Mouse (Mus musculus): Measurements from ENCODE around the gene Cnnm2. TPM values are rescaled to one million over a fixed set of nuclear protein-coding genes. Genes with fewer than 3 reads are reported as not detected.

The Cnnm2 gene
- polyA plus RNA-seq, 1 experiment from 2014 or later = 2.7 TPM

- no peaks in the 10 kb centered on the region for H3K27me3 ChIP-seq (ENCODE audit: control insufficient read depth, insufficient read depth, low read length)
- WGBS = 64% methylated on average over 4 of the region's 4 CpGs
- H3K9ac ChIP-seq (ENCODE audit: low read length) = no peak overlapping the region
- no peaks in the 10 kb centered on the region for H3K4me1 ChIP-seq (ENCODE audit: control insufficient read depth, insufficient read depth, low read length)
- no peak overlapping the region for H3K4me3 ChIP-seq (ENCODE audit: low read length)
- H3K27ac ChIP-seq (ENCODE audit: low read length) = no peak overlapping the region
- ATAC-seq (replicated peaks; ENCODE audit: extremely low read depth, insufficient read depth, low FRiP score) = no peak
- H3K4me2 ChIP-seq (ENCODE audit: low read depth, low read length) = no peak overlapping the region
- no peaks in the 10 kb centered on the region for H3K36me3 ChIP-seq (ENCODE audit: control insufficient read depth, insufficient read depth)
- H3K9me3 ChIP-seq (replicated peaks; ENCODE audit: control insufficient read depth, low read length) = no peaks in the 10 kb centered on the region
These were observed 38.6 kb downstream of the Cnnm2 start for GRCm38 (mm10) chr19:46799903-46800583.

DNA sequence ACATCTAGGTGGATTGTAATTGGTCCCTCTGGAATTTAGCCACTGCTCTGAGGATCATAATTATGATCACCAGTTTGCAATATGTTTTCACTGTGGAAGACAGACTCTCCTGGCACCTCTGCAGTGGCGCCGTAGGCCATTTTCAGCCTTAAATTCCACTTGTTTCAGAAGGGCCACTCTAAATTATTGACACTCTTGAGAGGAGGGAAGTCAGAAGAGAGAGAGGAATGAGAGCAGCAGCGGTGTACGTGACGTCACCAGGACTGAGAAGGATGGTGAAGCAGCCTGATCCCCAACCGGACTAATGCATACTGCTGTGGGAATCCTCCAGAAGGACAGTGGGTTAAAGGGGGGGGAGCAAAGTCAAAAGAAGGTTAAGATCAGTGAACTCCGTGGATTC, 40.1 kb downstream of the Cnnm2 start:
- ATAC-seq (replicated peaks; ENCODE audit: extremely low read depth, insufficient read depth, low FRiP score) = no peak
- WGBS = 69% methylated on average over 7 of the region's 7 CpGs
- Histone ChIP-seq H3K4me3 (ENCODE audit: low read length) (no peak overlapping the region), H3K36me3 (ENCODE audit: control insufficient read depth, insufficient read depth) (no peaks in the 10 kb centered on the region), H3K4me1 (ENCODE audit: control insufficient read depth, insufficient read depth, low read length) (no peaks in the 10 kb centered on the region), H3K27me3 (ENCODE audit: control insufficient read depth, insufficient read depth, low read length) (no peaks in the 10 kb centered on the region), H3K9ac (ENCODE audit: low read length) (no peak overlapping the region), H3K27ac (ENCODE audit: low read length) (no peak overlapping the region), H3K9me3 (replicated peaks; ENCODE audit: control insufficient read depth, low read length) (no peaks in the 10 kb centered on the region), H3K4me2 (ENCODE audit: low read depth, low read length) (no peak overlapping the region)

DNA sequence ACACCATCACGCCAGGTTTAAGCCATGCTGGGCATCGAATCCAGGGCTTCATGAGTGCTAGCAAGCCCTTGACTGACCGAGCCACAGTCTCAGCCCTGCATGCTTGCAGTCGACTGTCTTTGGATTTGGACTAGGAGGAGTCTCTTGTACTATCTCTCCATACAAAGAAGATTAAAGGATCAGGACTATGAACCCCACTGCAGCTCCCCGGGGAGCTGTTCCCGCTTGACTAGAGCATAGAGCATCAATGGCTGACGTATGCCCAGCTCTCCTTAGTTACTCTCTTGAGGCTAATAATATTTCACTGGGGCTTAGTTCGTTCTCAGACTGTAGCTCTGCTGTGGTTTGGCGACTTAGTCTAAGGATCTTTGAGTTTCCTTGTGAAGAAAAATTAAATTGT, 40.9 kb downstream of the Cnnm2 start:
- H3K4me1 ChIP-seq (ENCODE audit: control insufficient read depth, insufficient read depth, low read length) = no peaks in the 10 kb centered on the region
- H3K27ac ChIP-seq (ENCODE audit: low read length) = no peak overlapping the region
- WGBS = 78% methylated on average over 9 of the region's 9 CpGs
- H3K36me3 ChIP-seq (ENCODE audit: control insufficient read depth, insufficient read depth) = no peaks in the 10 kb centered on the region
- H3K4me2 ChIP-seq (ENCODE audit: low read depth, low read length) = no peak overlapping the region
- H3K9me3 ChIP-seq (replicated peaks; ENCODE audit: control insufficient read depth, low read length) = no peaks in the 10 kb centered on the region
- ATAC-seq (replicated peaks; ENCODE audit: extremely low read depth, insufficient read depth, low FRiP score) = no peak
- H3K27me3 ChIP-seq (ENCODE audit: control insufficient read depth, insufficient read depth, low read length) = no peaks in the 10 kb centered on the region
- H3K4me3 ChIP-seq (ENCODE audit: low read length) = no peak overlapping the region
- no peak overlapping the region for H3K9ac ChIP-seq (ENCODE audit: low read length)

GRCm38 (mm10) chr19:46803732-46804131, 42.3 kb downstream of the Cnnm2 start:
- H3K27ac ChIP-seq (ENCODE audit: low read length) = no peak overlapping the region
- H3K9me3 ChIP-seq (replicated peaks; ENCODE audit: control insufficient read depth, low read length) = no peaks in the 10 kb centered on the region
- WGBS = 67% methylated on average over 2 of the region's 2 CpGs
- H3K4me3 ChIP-seq (ENCODE audit: low read length) = no peak overlapping the region
- no peaks in the 10 kb centered on the region for H3K27me3 ChIP-seq (ENCODE audit: control insufficient read depth, insufficient read depth, low read length)
- no peak overlapping the region for H3K4me2 ChIP-seq (ENCODE audit: low read depth, low read length)
- H3K4me1 ChIP-seq (ENCODE audit: control insufficient read depth, insufficient read depth, low read length) = no peaks in the 10 kb centered on the region
- H3K9ac ChIP-seq (ENCODE audit: low read length) = no peak overlapping the region
- no peak for ATAC-seq (replicated peaks; ENCODE audit: extremely low read depth, insufficient read depth, low FRiP score)
- no peaks in the 10 kb centered on the region for H3K36me3 ChIP-seq (ENCODE audit: control insufficient read depth, insufficient read depth)

GRCm38 (mm10) chr19:46804751-46805150, 43.4 kb downstream of the Cnnm2 start:
- Histone ChIP-seq H3K9ac (ENCODE audit: low read length) (no peak overlapping the region), H3K4me2 (ENCODE audit: low read depth, low read length) (no peak overlapping the region), H3K27ac (ENCODE audit: low read length) (no peak overlapping the region), H3K4me3 (ENCODE audit: low read length) (no peak overlapping the region), H3K36me3 (ENCODE audit: control insufficient read depth, insufficient read depth) (no peaks in the 10 kb centered on the region), H3K27me3 (ENCODE audit: control insufficient read depth, insufficient read depth, low read length) (no peaks in the 10 kb centered on the region), H3K9me3 (replicated peaks; ENCODE audit: control insufficient read depth, low read length) (no peaks in the 10 kb centered on the region), H3K4me1 (ENCODE audit: control insufficient read depth, insufficient read depth, low read length) (no peaks in the 10 kb centered on the region)
- 73% methylated on average over 6 of the region's 6 CpGs for WGBS
- ATAC-seq (replicated peaks; ENCODE audit: extremely low read depth, insufficient read depth, low FRiP score) = peak; percentile 32; the same call in 1 of the 2 replicates

- no peak for ATAC-seq (replicated peaks; ENCODE audit: extremely low read depth, insufficient read depth, low FRiP score)
- 74% methylated on average over 9 of the region's 9 CpGs for WGBS
- no peak overlapping the region for H3K9ac ChIP-seq (ENCODE audit: low read length)
These were observed 44.7 kb downstream of the Cnnm2 start for GRCm38 (mm10) chr19:46805933-46806688.

GRCm38 (mm10) chr19:46808261-46808660, 46.9 kb downstream of the Cnnm2 start:
- Histone ChIP-seq H3K4me3 (ENCODE audit: low read length) (no peak overlapping the region), H3K27ac (ENCODE audit: low read length) (no peak overlapping the region), H3K9ac (ENCODE audit: low read length) (no peak overlapping the region), H3K9me3 (replicated peaks; ENCODE audit: control insufficient read depth, low read length) (no peaks in the 10 kb centered on the region), H3K4me1 (ENCODE audit: control insufficient read depth, insufficient read depth, low read length) (no peaks in the 10 kb centered on the region), H3K36me3 (ENCODE audit: control insufficient read depth, insufficient read depth) (no peaks in the 10 kb centered on the region), H3K27me3 (ENCODE audit: control insufficient read depth, insufficient read depth, low read length) (no peaks in the 10 kb centered on the region), H3K4me2 (ENCODE audit: low read depth, low read length) (no peak overlapping the region)
- no peak for ATAC-seq (replicated peaks; ENCODE audit: extremely low read depth, insufficient read depth, low FRiP score)
- 79% methylated on average over 5 of the region's 5 CpGs for WGBS

More at GRCm38 (mm10) chr19:46805933-46806688, 44.7 kb downstream of the Cnnm2 start:
- Histone ChIP-seq H3K4me3 (ENCODE audit: low read length) (no peak overlapping the region), H3K36me3 (ENCODE audit: control insufficient read depth, insufficient read depth) (no peaks in the 10 kb centered on the region), H3K4me1 (ENCODE audit: control insufficient read depth, insufficient read depth, low read length) (no peaks in the 10 kb centered on the region), H3K4me2 (ENCODE audit: low read depth, low read length) (no peak overlapping the region), H3K9me3 (replicated peaks; ENCODE audit: control insufficient read depth, low read length) (no peaks in the 10 kb centered on the region), H3K27ac (ENCODE audit: low read length) (no peak overlapping the region), H3K27me3 (ENCODE audit: control insufficient read depth, insufficient read depth, low read length) (no peaks in the 10 kb centered on the region)

DNA sequence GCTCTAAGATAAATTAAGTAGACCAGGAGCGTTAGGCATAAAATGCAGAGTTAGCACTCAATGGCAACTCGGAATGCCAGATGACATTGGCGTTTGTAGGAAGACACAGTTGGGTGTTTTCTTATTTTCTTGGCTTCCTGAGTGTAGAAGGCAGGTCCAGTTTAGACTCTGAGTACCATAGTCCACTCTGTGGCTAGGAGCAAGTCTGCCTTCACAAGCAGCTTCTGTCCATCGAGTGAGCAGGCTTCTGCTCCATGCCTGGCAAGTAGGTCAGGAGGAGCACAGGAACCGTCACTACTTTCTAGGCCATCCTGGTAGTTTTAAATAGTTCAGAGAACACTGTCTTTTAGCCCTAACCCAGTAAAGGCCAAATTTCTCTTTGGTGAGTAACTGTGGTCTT, 47.6 kb downstream of the Cnnm2 start:
- ATAC-seq (replicated peaks; ENCODE audit: extremely low read depth, insufficient read depth, low FRiP score) = no peak
- Histone ChIP-seq H3K27ac (ENCODE audit: low read length) (no peak overlapping the region), H3K9ac (ENCODE audit: low read length) (no peak overlapping the region), H3K36me3 (ENCODE audit: control insufficient read depth, insufficient read depth) (no peaks in the 10 kb centered on the region), H3K4me2 (ENCODE audit: low read depth, low read length) (no peak overlapping the region), H3K4me1 (ENCODE audit: control insufficient read depth, insufficient read depth, low read length) (no peaks in the 10 kb centered on the region), H3K9me3 (replicated peaks; ENCODE audit: control insufficient read depth, low read length) (no peaks in the 10 kb centered on the region), H3K27me3 (ENCODE audit: control insufficient read depth, insufficient read depth, low read length) (no peaks in the 10 kb centered on the region), H3K4me3 (ENCODE audit: low read length) (no peak overlapping the region)
- 83% methylated on average over 5 of the region's 5 CpGs for WGBS

DNA sequence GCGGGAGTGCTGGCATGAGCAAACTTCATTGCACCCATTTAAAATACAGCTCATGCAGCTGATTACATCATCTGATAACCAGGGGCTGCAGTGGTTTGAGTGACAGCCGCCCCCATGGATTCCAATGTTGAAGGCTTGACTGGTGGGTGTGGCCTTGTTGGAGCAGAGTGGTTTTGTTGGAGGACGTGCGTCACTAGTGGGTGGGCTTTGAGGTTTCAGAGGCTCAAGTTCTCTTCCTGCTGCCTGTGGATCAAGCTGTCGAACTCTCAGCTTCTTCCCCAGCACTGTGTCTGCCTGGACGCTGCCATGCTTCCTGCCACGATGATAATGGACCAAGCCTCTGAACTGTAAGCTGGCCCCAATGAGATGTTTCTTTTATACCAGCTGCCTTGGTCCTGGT, 57.9 kb downstream of the Cnnm2 start:
- Histone ChIP-seq H3K36me3 (ENCODE audit: control insufficient read depth, insufficient read depth) (no peaks in the 10 kb centered on the region), H3K4me3 (ENCODE audit: low read length) (no peak overlapping the region), H3K9ac (ENCODE audit: low read length) (no peak overlapping the region), H3K27ac (ENCODE audit: low read length) (no peak overlapping the region), H3K4me1 (ENCODE audit: control insufficient read depth, insufficient read depth, low read length) (peaks cover 3% of the 10 kb centered on the region; the same call in 1 of the 2 replicates), H3K9me3 (replicated peaks; ENCODE audit: control insufficient read depth, low read length) (no peaks in the 10 kb centered on the region), H3K4me2 (ENCODE audit: low read depth, low read length) (no peak overlapping the region), H3K27me3 (ENCODE audit: control insufficient read depth, insufficient read depth, low read length) (no peaks in the 10 kb centered on the region)
- WGBS = 47% methylated on average over 7 of the region's 7 CpGs
- no peak for ATAC-seq (replicated peaks; ENCODE audit: extremely low read depth, insufficient read depth, low FRiP score)
